Mouse (Mus musculus) midbrain, embryonic 12.5 days (tissue): ENCODE results near the gene Nodal. TPM values are rescaled to one million over a fixed set of nuclear protein-coding genes. Genes with fewer than 3 reads are reported as not detected.

Source experiments
- ATAC-seq: fragments of 200-750 bp; cut with Nextera tagmentation; 2 replicates; pipeline ENCODE4 v1.8.0; 2017; ENCODE audit warnings: low read depth, moderate TSS enrichment, moderate library complexity; ENCODE audit not compliant: low FRiP score
- H3K27ac ChIP-seq: fragments of 300-500 bp; sonication (generic); replicated peaks from 2 replicates; pipeline ENCODE4 v1.5.1; 2016; ENCODE audit warnings: mild to moderate bottlenecking
- H3K27me3 ChIP-seq: fragments of 300-500 bp; sonication (generic); 2 replicates; pipeline ENCODE4 v1.6.1; 2016; ENCODE audit warnings: mild to moderate bottlenecking
- H3K36me3 ChIP-seq: fragments of 300-500 bp; sonication (generic); 2 replicates; pipeline ENCODE4 v1.6.1; 2016
- H3K4me1 ChIP-seq: fragments of 300-500 bp; sonication (generic); 2 replicates; pipeline ENCODE4 v1.6.1; 2016
- H3K4me2 ChIP-seq: fragments of 300-500 bp; sonication (generic); replicated peaks from 2 replicates; pipeline ENCODE4 v1.6.1; 2016; ENCODE audit warnings: mild to moderate bottlenecking, moderate library complexity
- H3K4me3 ChIP-seq: fragments of 300-500 bp; sonication (generic); 2 replicates; pipeline ENCODE4 v1.5.1; 2016; ENCODE audit warnings: mild to moderate bottlenecking
- H3K9ac ChIP-seq: fragments of 300-500 bp; sonication (generic); replicated peaks from 2 replicates; pipeline ENCODE4 v1.6.1; 2016; ENCODE audit warnings: mild to moderate bottlenecking, moderate library complexity
- H3K9me3 ChIP-seq: fragments of 300-500 bp; sonication (generic); 2 replicates; pipeline ENCODE4 v1.6.1; 2016; ENCODE audit warnings: mild to moderate bottlenecking
- WGBS: fragments of 180-500 bp; shearing (Covaris S2); methylation state at CpG from one replicate; pipeline ENCODE4 v1.1.7; 2016; 5-methylcytosine and 5-hydroxymethylcytosine counted together
- polyA plus RNA-seq: library from polyadenylated mRNA; unstranded; fragments of >200 nt; fragmentation: Nextera tagmentation; extraction: Ambion mirVana; gene quantifications from 2 replicates; pipeline ENCODE4 v1.2.1, GENCODE M21; 2016

Nodal gene
- polyA plus RNA-seq, 1 experiment from 2014 or later, result not detected

GRCm38 (mm10) chr10:61400407-61400806 lies 17.4 kb upstream of the Nodal start:
- 87% methylated on average over 5 of the region's 5 CpGs for WGBS
- no peaks in the 10 kb centered on the region for H3K4me1 ChIP-seq
- no peak for ATAC-seq
- no peak overlapping the region for H3K9ac ChIP-seq
- H3K36me3 ChIP-seq, result no peaks in the 10 kb centered on the region
- H3K4me3 ChIP-seq, result no peak overlapping the region
- no peaks in the 10 kb centered on the region for H3K27me3 ChIP-seq
- no peak overlapping the region for H3K4me2 ChIP-seq
- H3K27ac ChIP-seq, result no peak overlapping the region
- H3K9me3 ChIP-seq, result no peaks in the 10 kb centered on the region

GRCm38 (mm10) chr10:61402480-61402879 lies 15.3 kb upstream of the Nodal start:
- H3K27ac ChIP-seq, result no peak overlapping the region
- no peak overlapping the region for H3K4me3 ChIP-seq
- 73% methylated on average over 5 of the region's 5 CpGs for WGBS
- no peak overlapping the region for H3K4me2 ChIP-seq
- no peaks in the 10 kb centered on the region for H3K36me3 ChIP-seq
- no peaks in the 10 kb centered on the region for H3K4me1 ChIP-seq
- H3K27me3 ChIP-seq, result peaks cover 7% of the 10 kb centered on the region; the same call in 1 of the 2 replicates
- ATAC-seq, result no peak
- no peaks in the 10 kb centered on the region for H3K9me3 ChIP-seq
- no peak overlapping the region for H3K9ac ChIP-seq

GRCm38 (mm10) chr10:61402911-61403310 lies 14.9 kb upstream of the Nodal start:
- no peak for ATAC-seq
- Histone ChIP-seq H3K27ac (no peak overlapping the region), H3K9ac (no peak overlapping the region), H3K4me2 (no peak overlapping the region), H3K4me3 (no peak overlapping the region), H3K27me3 (peaks cover 7% of the 10 kb centered on the region; the same call in 1 of the 2 replicates), H3K4me1 (no peaks in the 10 kb centered on the region), H3K9me3 (no peaks in the 10 kb centered on the region), H3K36me3 (no peaks in the 10 kb centered on the region)
- WGBS, result 93% methylated on average over 2 of the region's 2 CpGs

- Histone ChIP-seq H3K9me3 (no peaks in the 10 kb centered on the region), H3K36me3 (no peaks in the 10 kb centered on the region), H3K4me2 (no peak overlapping the region), H3K9ac (no peak overlapping the region), H3K27ac (no peak overlapping the region), H3K4me3 (no peak overlapping the region), H3K4me1 (0 out of 2 replicates have a peak, but pooled peaks cover 6% of the 10 kb centered on the region), H3K27me3 (peaks cover 7% of the 10 kb centered on the region; the same call in 1 of the 2 replicates)
- WGBS, result 9% methylated on average over 10 of the region's 10 CpGs
- no peak for ATAC-seq
Observed at GRCm38 (mm10) chr10:61405958-61406357, 11.8 kb upstream of the Nodal start.

GRCm38 (mm10) chr10:61409776-61410175 lies 8.0 kb upstream of the Nodal start:
- under 1% methylated on average over 4 of the region's 4 CpGs for WGBS
- Histone ChIP-seq H3K4me3 (no peak overlapping the region), H3K9me3 (no peaks in the 10 kb centered on the region), H3K36me3 (no peaks in the 10 kb centered on the region), H3K27ac (no peak overlapping the region), H3K4me2 (no peak overlapping the region), H3K9ac (no peak overlapping the region), H3K4me1 (0 out of 2 replicates have a peak, but pooled peaks cover 6% of the 10 kb centered on the region), H3K27me3 (peaks cover 7% of the 10 kb centered on the region; the same call in 1 of the 2 replicates)
- no peak for ATAC-seq

- no peaks in the 10 kb centered on the region for H3K9me3 ChIP-seq
- H3K4me2 ChIP-seq, result no peak overlapping the region
- 18% methylated on average over 9 of the region's 9 CpGs for WGBS
- H3K27ac ChIP-seq, result no peak overlapping the region
- H3K4me3 ChIP-seq, result no peak overlapping the region
- no peak overlapping the region for H3K9ac ChIP-seq
- peaks cover 7% of the 10 kb centered on the region; the same call in 1 of the 2 replicates for H3K27me3 ChIP-seq
- H3K4me1 ChIP-seq, result 0 out of 2 replicates have a peak, but pooled peaks cover 6% of the 10 kb centered on the region
- no peaks in the 10 kb centered on the region for H3K36me3 ChIP-seq
- ATAC-seq, result no peak
Observed at GRCm38 (mm10) chr10:61410193-61410592, 7.6 kb upstream of the Nodal start.

GRCm38 (mm10) chr10:61412910-61413625 lies 4.7 kb upstream of the Nodal start:
- Histone ChIP-seq H3K4me2 (no peak overlapping the region), H3K36me3 (no peaks in the 10 kb centered on the region), H3K9ac (no peak overlapping the region), H3K4me3 (no peak overlapping the region), H3K27ac (no peak overlapping the region), H3K4me1 (peaks cover 8% of the 10 kb centered on the region; the same call in 1 of the 2 replicates), H3K9me3 (no peaks in the 10 kb centered on the region), H3K27me3 (peaks cover 26% of the 10 kb centered on the region)
- 65% methylated on average over 21 of the region's 21 CpGs for WGBS
- ATAC-seq, result no peak

- Histone ChIP-seq H3K27ac (no peak overlapping the region), H3K4me1 (peaks cover 11% of the 10 kb centered on the region; the same call in 1 of the 2 replicates), H3K4me2 (no peak overlapping the region), H3K9me3 (no peaks in the 10 kb centered on the region), H3K36me3 (no peaks in the 10 kb centered on the region), H3K27me3 (peaks cover 48% of the 10 kb centered on the region), H3K9ac (no peak overlapping the region), H3K4me3 (no peak overlapping the region)
- 73% methylated on average over 3 of the region's 3 CpGs for WGBS
- ATAC-seq, result no peak
Observed at GRCm38 (mm10) chr10:61415240-61415639, 2.5 kb upstream of the Nodal start.

GRCm38 (mm10) chr10:61415890-61416289 lies 1.9 kb upstream of the Nodal start:
- no peak overlapping the region for H3K9ac ChIP-seq
- H3K4me3 ChIP-seq, result no peak overlapping the region
- no peak overlapping the region for H3K4me2 ChIP-seq
- 20% methylated on average over 8 of the region's 8 CpGs for WGBS
- peaks cover 9% of the 10 kb centered on the region; the same call in 1 of the 2 replicates for H3K4me1 ChIP-seq
- no peak for ATAC-seq
- peaks cover 54% of the 10 kb centered on the region for H3K27me3 ChIP-seq
- no peak overlapping the region for H3K27ac ChIP-seq
- H3K36me3 ChIP-seq, result no peaks in the 10 kb centered on the region
- H3K9me3 ChIP-seq, result no peaks in the 10 kb centered on the region

GRCm38 (mm10) chr10:61416561-61416960 lies 1.2 kb upstream of the Nodal start:
- Histone ChIP-seq H3K4me1 (peaks cover 9% of the 10 kb centered on the region; the same call in 1 of the 2 replicates), H3K27ac (no peak overlapping the region), H3K9ac (no peak overlapping the region), H3K4me2 (no peak overlapping the region), H3K36me3 (no peaks in the 10 kb centered on the region), H3K9me3 (no peaks in the 10 kb centered on the region), H3K4me3 (no peak overlapping the region), H3K27me3 (peaks cover 57% of the 10 kb centered on the region)
- ATAC-seq, result no peak
- WGBS, result 37% methylated on average over 7 of the region's 7 CpGs

- H3K27me3 ChIP-seq, result peaks cover 57% of the 10 kb centered on the region
- H3K36me3 ChIP-seq, result no peaks in the 10 kb centered on the region
- H3K4me1 ChIP-seq, result peaks cover 9% of the 10 kb centered on the region; the same call in 1 of the 2 replicates
- no peak overlapping the region for H3K27ac ChIP-seq
- no peaks in the 10 kb centered on the region for H3K9me3 ChIP-seq
- no peak for ATAC-seq
- no peak overlapping the region for H3K9ac ChIP-seq
- H3K4me3 ChIP-seq, result no peak overlapping the region
- no peak overlapping the region for H3K4me2 ChIP-seq
- WGBS, result 52% methylated on average over 2 of the region's 2 CpGs
Observed at GRCm38 (mm10) chr10:61417046-61417445, 726 bp upstream of the Nodal start.

- H3K9ac ChIP-seq, result peak overlapping the region; percentile 51
- H3K4me2 ChIP-seq, result peak overlapping the region; percentile 72
- WGBS, result 2% methylated on average over 50 of the region's 50 CpGs
- H3K4me3 ChIP-seq, result peak overlapping the region; percentile 43
- no peak overlapping the region for H3K27ac ChIP-seq
- ATAC-seq, result no peak
- H3K27me3 ChIP-seq, result peaks cover 57% of the 10 kb centered on the region
- H3K9me3 ChIP-seq, result no peaks in the 10 kb centered on the region
- H3K4me1 ChIP-seq, result peaks cover 9% of the 10 kb centered on the region; the same call in 1 of the 2 replicates
- H3K36me3 ChIP-seq, result no peaks in the 10 kb centered on the region
Observed at GRCm38 (mm10) chr10:61418131-61418900, 544 bp downstream of the Nodal start.
